Mouse (Mus musculus) MEL (cell line): ENCODE data around the gene Tubb5.

Experiments used
- MAFK ChIP-seq: IDR thresholded peaks from 2 replicates; pipeline ENCODE4 v1.6.1; 2011; ENCODE audit warnings: low read depth, mild to moderate bottlenecking, low read length, improper control_type of control experiment, borderline replicate concordance
- UBTF ChIP-seq: IDR thresholded peaks from 2 replicates; pipeline ENCODE4 v1.6.1; 2012; ENCODE audit warnings: low read depth, mild to moderate bottlenecking, inconsistent platforms, low read length, improper control_type of control experiment, moderate library complexity, borderline replicate concordance; ENCODE audit not compliant: insufficient read depth

- TF ChIP-seq MAFK (0 out of 2 replicates have a peak, but pooled peaks have one; percentile 13), UBTF (peak; percentile 24; the same call in 1 of the 2 replicates)
These were observed 12.9 kb upstream of the Tubb5 start for GRCm38 (mm10) chr17:35850974-35851373.
